Mouse (Mus musculus) MEL (cell line): ENCODE data around the gene Asb1. TPM values are rescaled to one million over a fixed set of nuclear protein-coding genes. Genes with fewer than 3 reads are reported as not detected.

ENCODE experiments used
- DNase-seq: peaks from one replicate; pipeline ENCODE4 v3.0.0; 2011; ENCODE audit warnings: low read depth, low spot score
- H3K27ac ChIP-seq: 2 replicates; pipeline ENCODE4 v1.5.1; 2012; ENCODE audit warnings: low read depth, mild to moderate bottlenecking, control low read depth, low read length, moderate library complexity; ENCODE audit not compliant: control insufficient read depth
- H3K27me3 ChIP-seq, 2 experiments: fragments of 150-350 bp in 1 of 2; sonication (generic) in 1 of 2; 2 replicates each; pipeline ENCODE4 v1.6.1; 2012; ENCODE audit warnings: low read length in 2 of 2, mild to moderate bottlenecking in 2 of 2, improper control_type of control experiment in 1 of 2, moderate library complexity in 1 of 2; ENCODE audit not compliant: insufficient read depth in 2 of 2, control insufficient read depth in 1 of 2
- H3K36me3 ChIP-seq, 2 experiments: 2 replicates each; pipeline ENCODE4 v1.6.1; 2012 to 2014; ENCODE audit warnings: low read length in 2 of 2, improper control_type of control experiment in 1 of 2, inconsistent platforms in 1 of 2, mild to moderate bottlenecking in 1 of 2; ENCODE audit not compliant: insufficient read depth in 2 of 2, control insufficient read depth in 1 of 2
- H3K4me1 ChIP-seq, 2 experiments: fragments of 150-350 bp in 1 of 2; sonication (generic) in 1 of 2; 2 replicates each; pipeline ENCODE4 v1.6.1; 2012; ENCODE audit warnings: low read length in 2 of 2, improper control_type of control experiment in 1 of 2, mild to moderate bottlenecking in 1 of 2; ENCODE audit not compliant: insufficient read depth in 2 of 2, control insufficient read depth in 1 of 2
- H3K4me3 ChIP-seq, 2 experiments: fragments of 150-350 bp in 1 of 2; sonication (generic) in 1 of 2; 2 replicates each; pipeline ENCODE4 v1.5.1; 2012; ENCODE audit warnings: low read depth in 2 of 2, low read length in 2 of 2, mild to moderate bottlenecking in 2 of 2, moderate library complexity in 2 of 2, control low read depth in 1 of 2, improper control_type of control experiment in 1 of 2; ENCODE audit not compliant: control insufficient read depth in 1 of 2, insufficient read depth in 1 of 2
- H3K79me2 ChIP-seq: 2 replicates; pipeline ENCODE4 v1.6.1; 2012; ENCODE audit warnings: mild to moderate bottlenecking, low read length, moderate library complexity; ENCODE audit not compliant: control insufficient read depth, poor library complexity, insufficient read depth
- H3K9ac ChIP-seq: 2 replicates; pipeline ENCODE4 v1.6.1; 2012; ENCODE audit warnings: low read depth, mild to moderate bottlenecking, control low read depth, low read length, moderate library complexity; ENCODE audit not compliant: control insufficient read depth, poor library complexity, severe bottlenecking
- H3K9me3 ChIP-seq: fragments of 150-350 bp; sonication (generic); replicated peaks from 2 replicates; pipeline ENCODE4 v1.6.1; 2012; ENCODE audit warnings: mild to moderate bottlenecking, low read length, improper control_type of control experiment, moderate library complexity; ENCODE audit not compliant: insufficient read depth
- CHD2 ChIP-seq: IDR thresholded peaks from 2 replicates; pipeline ENCODE4 v1.6.1; 2011; ENCODE audit warnings: low read length, improper control_type of control experiment
- ELF1 ChIP-seq: IDR thresholded peaks from 2 replicates; pipeline ENCODE4 v1.6.1; 2014; ENCODE audit warnings: low read depth, mild to moderate bottlenecking, inconsistent platforms, low read length, improper control_type of control experiment, moderate library complexity
- EP300 ChIP-seq, 2 experiments: IDR thresholded peaks; 2 replicates each; pipeline ENCODE4 v1.6.1; 2011; ENCODE audit warnings: improper control_type of control experiment in 2 of 2, low read length in 2 of 2, low read depth in 1 of 2, mild to moderate bottlenecking in 1 of 2
- ETS1 ChIP-seq: IDR thresholded peaks from 2 replicates; pipeline ENCODE4 v1.6.1; 2012; ENCODE audit warnings: low read depth, mild to moderate bottlenecking, inconsistent platforms, low read length, improper control_type of control experiment, moderate library complexity
- GATA1 ChIP-seq: IDR thresholded peaks from 2 replicates; pipeline ENCODE4 v1.6.1; 2011; ENCODE audit warnings: low read depth, low read length, improper control_type of control experiment
- HCFC1 ChIP-seq: IDR thresholded peaks from 2 replicates; pipeline ENCODE4 v1.6.1; 2012; ENCODE audit warnings: low read depth, mild to moderate bottlenecking, inconsistent platforms, low read length, improper control_type of control experiment, moderate library complexity
- MAZ ChIP-seq: IDR thresholded peaks from 2 replicates; pipeline ENCODE4 v1.6.1; 2012; ENCODE audit warnings: low read depth, mild to moderate bottlenecking, inconsistent platforms, low read length, improper control_type of control experiment
- MXI1 ChIP-seq: IDR thresholded peaks from 2 replicates; pipeline ENCODE4 v1.6.1; 2011; ENCODE audit warnings: mild to moderate bottlenecking, low read depth, low read length, improper control_type of control experiment
- MYB ChIP-seq: IDR thresholded peaks from 2 replicates; pipeline ENCODE4 v1.6.1; 2011; ENCODE audit warnings: mild to moderate bottlenecking, low read depth, low read length, improper control_type of control experiment
- NELFE ChIP-seq: IDR thresholded peaks from 2 replicates; pipeline ENCODE4 v1.6.1; 2011; ENCODE audit warnings: low read depth, low read length, improper control_type of control experiment
- NRF1 ChIP-seq: IDR thresholded peaks from 2 replicates; pipeline ENCODE4 v1.6.1; 2014; ENCODE audit warnings: low read depth, mild to moderate bottlenecking, inconsistent platforms, low read length, improper control_type of control experiment, moderate library complexity; ENCODE audit not compliant: poor library complexity, insufficient read depth, severe bottlenecking
- POLR2A ChIP-seq, 2 experiments: IDR thresholded peaks; 2 replicates each; pipeline ENCODE4 v1.6.1; 2011 to 2012; ENCODE audit warnings: low read length in 2 of 2, mild to moderate bottlenecking in 2 of 2, control low read depth in 1 of 2, improper control_type of control experiment in 1 of 2, low read depth in 1 of 2, moderate library complexity in 1 of 2; ENCODE audit not compliant: control insufficient read depth in 1 of 2, insufficient read depth in 1 of 2, poor library complexity in 1 of 2
- POLR2AphosphoS2 ChIP-seq: IDR thresholded peaks from 2 replicates; pipeline ENCODE4 v1.6.1; 2011; ENCODE audit warnings: low read length, improper control_type of control experiment
- POLR2AphosphoS5 ChIP-seq: IDR thresholded peaks from 2 replicates; pipeline ENCODE4 v1.6.1; 2012; ENCODE audit warnings: low read depth, borderline replicate concordance, mild to moderate bottlenecking, inconsistent platforms, low read length, moderate library complexity, mixed read lengths
- SIN3A ChIP-seq: IDR thresholded peaks from 2 replicates; pipeline ENCODE4 v1.6.1; 2012; ENCODE audit warnings: low read length, improper control_type of control experiment, inconsistent platforms
- SMC3 ChIP-seq: IDR thresholded peaks from 2 replicates; pipeline ENCODE4 v1.6.1; 2011; ENCODE audit warnings: low read depth, low read length, improper control_type of control experiment
- TBP ChIP-seq: IDR thresholded peaks from 2 replicates; pipeline ENCODE4 v1.8.0; 2011; ENCODE audit warnings: low read depth, low read length, improper control_type of control experiment
- TCF12 ChIP-seq: IDR thresholded peaks from 2 replicates; pipeline ENCODE4 v1.6.1; 2014; ENCODE audit warnings: low read depth, mild to moderate bottlenecking, inconsistent platforms, low read length, improper control_type of control experiment, moderate library complexity
- USF1 ChIP-seq: IDR thresholded peaks from 2 replicates; pipeline ENCODE4 v1.6.1; 2014; ENCODE audit warnings: low read depth, mild to moderate bottlenecking, inconsistent platforms, low read length, improper control_type of control experiment, moderate library complexity
- USF2 ChIP-seq, 2 experiments: IDR thresholded peaks; 2 replicates each; pipeline ENCODE4 v1.6.1; 2011 to 2012; ENCODE audit warnings: improper control_type of control experiment in 2 of 2, low read length in 2 of 2, borderline replicate concordance in 1 of 2, inconsistent platforms in 1 of 2, low read depth in 1 of 2, mild to moderate bottlenecking in 1 of 2; ENCODE audit not compliant: insufficient read depth in 1 of 2
- ZC3H11A ChIP-seq: IDR thresholded peaks from 2 replicates; pipeline ENCODE4 v1.6.1; 2012; ENCODE audit warnings: low read depth, mild to moderate bottlenecking, inconsistent platforms, low read length, improper control_type of control experiment
- ZMIZ1 ChIP-seq: IDR thresholded peaks from 2 replicates; pipeline ENCODE4 v1.6.1; 2012; ENCODE audit warnings: low read depth, mild to moderate bottlenecking, inconsistent platforms, low read length, improper control_type of control experiment, moderate library complexity
- polyA plus RNA-seq, 2 experiments: library from polyadenylated mRNA; stranded (reverse) in 1 of 2; unstranded in 1 of 2; fragments of >175 nt in 1 of 2; fragments of >200 nt in 1 of 2; gene quantifications; 2 replicates each; pipeline versions ENCODE4 v1.2.1 to v1.2.4; 2012; ENCODE audit warnings: low replicate concordance in 2 of 2, low read depth in 1 of 2; ENCODE audit not compliant: insufficient read length in 2 of 2, insufficient read depth in 1 of 2, missing spikeins in 1 of 2
- total RNA-seq: library from RNA; depleted of rRNA; stranded (reverse); fragments of 300-350 nt; gene quantifications from 2 replicates; pipeline ENCODE4 v1.2.3, GENCODE M21; 2012; rRNA removed

Gene Asb1
- 38.4 and 41.3 TPM in 2 replicates for total RNA-seq
- 10 to 100 TPM in 1 of 2 experiments, not detected in 1; 37.9 TPM for polyA plus RNA-seq

- TF ChIP-seq POLR2AphosphoS5, result no peak; the same call in 1 of the 2 replicates
- TF ChIP-seq ELF1, result peak; percentile 97
- peak; percentile 98 for TF ChIP-seq POLR2AphosphoS2
- TF ChIP-seq MXI1, result peak; percentile 87
- TF ChIP-seq ETS1, result peak; percentile 83
- TF ChIP-seq USF1, result peak; percentile 47; the same call in 1 of the 2 replicates
- TF ChIP-seq ZMIZ1, result peak; percentile 92; the same call in 1 of the 2 replicates
- TF ChIP-seq SIN3A, result peak; percentile 98
- peak; percentile 96 for TF ChIP-seq MYB
- peak; percentile 88 for TF ChIP-seq HCFC1
- TF ChIP-seq POLR2A (IDR thresholded peaks at IDR 0.05; ENCODE audit: control insufficient read depth in 1 of 2, insufficient read depth in 1 of 2, low read depth in 1 of 2, low read length in 2 of 2, poor library complexity in 1 of 2), result peak; percentile 86 to 97
- TF ChIP-seq EP300 (IDR thresholded peaks at IDR 0.05; ENCODE audit: low read depth in 1 of 2, low read length in 2 of 2), result peak; percentile 29 to 95; a peak in 3 of 4 replicates
- TF ChIP-seq MAZ, result peak; percentile 97
- TF ChIP-seq GATA1, result peak; percentile 81
- TF ChIP-seq TBP, result peak; percentile 77
- TF ChIP-seq CHD2, result no peak
- no peak for TF ChIP-seq SMC3
- peak; percentile 3; the same call in 1 of the 2 replicates for TF ChIP-seq NRF1
- TF ChIP-seq TCF12, result peak; percentile 58; the same call in 1 of the 2 replicates
- TF ChIP-seq NELFE, result peak; percentile 89
- no peak for TF ChIP-seq USF2 (IDR thresholded peaks at IDR 0.05; ENCODE audit: borderline replicate concordance in 1 of 2, insufficient read depth in 1 of 2, low read depth in 1 of 2, low read length in 2 of 2)
- no peak for TF ChIP-seq ZC3H11A
- TF ChIP-seq, all 39 proteins: peak for 17
- no peaks in the 10 kb centered on the region for H3K9me3 ChIP-seq
- H3K4me1 ChIP-seq, result peaks cover 27 to 37% of the 10 kb centered on the region in 2 experiments
- no peaks in the 10 kb centered on the region for H3K27me3 ChIP-seq
- DNase-seq, result peak; percentile 100
- peaks cover 9 to 39% of the 10 kb centered on the region in 2 experiments for H3K36me3 ChIP-seq
- peak within 1 kb of the TSS; percentile 77 for H3K9ac ChIP-seq
- H3K27ac ChIP-seq, result peak within 1 kb of the TSS; percentile 90
- H3K79me2 ChIP-seq, result peaks cover 25% of the 10 kb centered on the region
- peak within 1 kb of the TSS; percentile 60 to 93 for H3K4me3 ChIP-seq
Observed at GRCm38 (mm10) chr1:91540271-91540826, at the start of gene Asb1. TSS of gene Asb1 (plus strand) at chr1:91540544.
